Mouse (Mus musculus): ENCODE measurements around the gene Pik3c2g.

GRCm38 (mm10) chr6:139964895-139965294 lies 377.9 kb downstream of the Pik3c2g start:
- no peak for TF ChIP-seq POLR2A (IDR thresholded peaks at IDR 0.05; ENCODE audit: insufficient read depth, low read length)
- TF ChIP-seq CTCF (IDR thresholded peaks at IDR 0.05; ENCODE audit: low read depth, low read length) = no peak
- TF ChIP-seq EP300 (IDR thresholded peaks at IDR 0.05; ENCODE audit: insufficient read depth, low read depth, low read length) = no peak
